Mouse (Mus musculus) c-Kit-negative CD71-positive TER-119-positive erythroid progenitor cells, embryonic 14.5 days (primary cell): ENCODE measurements around the gene Tbc1d2b.

Experiments
- DNase-seq: peaks from one replicate; pipeline ENCODE4 v3.0.0-alpha.2; 2013; ENCODE audit warnings: low read depth, low spot score

Gene Tbc1d2b

DNA sequence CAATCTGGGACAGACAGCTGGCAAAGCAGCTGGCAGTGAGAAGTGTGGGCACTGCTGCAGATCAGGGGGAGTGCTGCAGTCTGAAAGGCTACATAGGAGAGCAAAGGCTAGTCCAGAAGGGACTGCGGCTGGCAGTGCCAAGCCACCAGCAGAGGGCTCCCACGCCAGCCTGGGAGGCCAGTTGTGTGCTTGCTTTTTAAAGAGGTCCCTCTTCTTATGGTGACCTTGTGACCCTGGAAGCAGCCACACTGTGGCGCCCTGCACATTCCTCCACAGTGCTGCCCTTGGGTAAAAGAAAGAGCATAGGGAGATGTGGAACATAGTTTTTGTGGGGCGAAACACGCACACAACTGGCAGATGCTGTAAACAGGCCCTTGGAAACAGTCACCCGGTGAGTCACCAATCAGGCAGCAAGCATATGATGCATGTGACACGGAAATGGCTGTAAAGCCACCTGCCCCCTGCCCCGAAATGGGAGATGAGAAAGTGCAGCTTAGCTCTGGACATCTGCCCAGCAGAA, 66.1 kb downstream of the Tbc1d2b start:
- no peak for DNase-seq

DNA sequence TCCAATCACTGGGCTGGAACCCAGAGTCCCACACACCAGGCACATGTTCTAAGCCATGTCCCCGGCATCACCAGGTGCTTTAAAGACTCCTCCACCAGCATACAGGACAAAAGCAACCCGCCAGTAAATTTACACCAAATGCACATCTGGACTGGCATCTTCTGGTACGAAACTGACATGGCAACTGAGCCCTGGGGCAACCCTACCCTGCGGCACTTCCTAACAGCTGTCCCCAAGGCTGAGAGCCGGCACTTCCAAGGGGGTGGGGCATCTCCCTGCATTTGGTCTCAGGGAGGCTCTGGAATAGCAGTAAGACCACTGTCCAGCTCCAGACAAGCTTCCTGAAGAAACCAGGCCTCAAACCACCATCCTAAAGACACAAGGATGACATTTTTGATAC, 67.4 kb downstream of the Tbc1d2b start:
- DNase-seq: no peak

DNA sequence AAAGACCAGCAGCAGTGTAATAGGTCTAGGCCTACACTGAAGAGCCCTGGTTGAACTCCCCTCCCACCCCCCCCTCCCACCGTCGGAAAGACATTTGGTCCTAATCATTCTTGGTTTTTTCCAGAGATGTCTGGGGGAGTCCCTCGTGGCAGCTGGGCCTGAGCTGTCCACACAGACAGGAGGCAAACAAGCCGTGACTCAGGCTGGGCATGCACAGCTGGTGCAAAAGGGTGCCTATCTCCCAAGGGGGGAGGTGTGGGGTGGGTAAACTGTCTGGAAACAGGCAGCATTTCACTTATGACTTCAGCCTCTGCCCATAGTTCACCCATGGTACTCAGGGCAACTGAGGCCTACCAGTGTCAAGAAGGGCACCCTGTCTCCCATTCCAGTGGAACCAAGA, 69.1 kb downstream of the Tbc1d2b start:
- DNase-seq: no peak

DNA sequence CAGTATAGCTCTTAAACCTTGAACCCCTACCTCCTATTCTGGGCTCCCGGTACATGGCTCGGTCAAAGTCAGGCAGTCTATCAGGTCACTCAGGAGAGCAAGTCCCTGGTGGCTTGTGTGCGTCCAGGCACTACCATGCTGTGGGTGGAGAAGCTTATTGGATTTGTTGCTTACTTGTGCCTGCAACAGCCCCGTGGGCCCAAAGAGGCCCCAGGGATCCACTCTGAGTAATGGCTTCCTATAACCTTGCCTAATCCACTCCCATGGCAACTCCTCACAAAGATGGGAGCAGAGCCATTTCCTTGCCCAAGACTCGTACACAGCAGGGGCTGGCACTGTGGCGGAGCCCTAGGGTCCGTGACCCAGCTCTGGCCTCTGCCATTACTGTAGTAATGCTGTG, 69.5 kb downstream of the Tbc1d2b start:
- no peak for DNase-seq

DNA sequence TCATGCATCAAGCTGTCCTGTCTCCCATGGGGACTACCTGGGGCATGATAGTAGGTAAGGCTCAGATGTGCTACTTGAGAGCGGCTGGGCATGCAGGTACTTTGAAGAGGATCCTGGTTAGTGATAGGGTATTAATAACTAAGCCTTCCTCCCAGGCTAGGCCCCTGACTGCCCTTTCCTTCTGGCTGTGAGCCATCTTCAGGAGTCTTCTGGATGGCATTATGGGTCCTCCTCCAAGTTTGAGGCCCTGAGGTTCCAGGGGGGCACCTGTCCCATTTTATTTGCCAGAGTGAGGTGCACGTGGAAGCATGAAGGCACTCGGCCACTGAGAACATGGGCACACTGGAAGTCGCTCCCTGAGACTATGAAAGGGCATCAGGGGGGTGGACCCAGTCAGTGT, 70.1 kb downstream of the Tbc1d2b start:
- no peak for DNase-seq

DNA sequence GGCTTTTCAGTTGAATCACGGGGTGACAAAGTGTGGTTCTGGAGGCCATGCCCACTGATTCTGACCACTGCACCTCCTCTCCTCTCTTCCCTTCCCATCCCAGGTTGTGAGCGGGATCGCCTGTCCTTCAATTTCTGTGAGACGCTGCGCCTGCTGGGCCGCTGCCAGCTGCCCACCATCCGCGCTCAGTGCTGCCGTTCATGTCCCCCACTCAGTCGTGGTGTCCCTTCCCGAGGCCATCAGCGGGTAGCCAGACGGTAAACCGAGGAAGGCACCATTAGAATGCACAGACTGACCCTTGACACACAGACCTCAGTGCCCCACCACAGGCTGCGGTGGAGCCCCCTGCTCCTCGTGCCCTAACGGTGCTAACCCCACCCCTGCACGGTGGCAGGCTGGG, 71.0 kb downstream of the Tbc1d2b start:
- no peak for DNase-seq

DNA sequence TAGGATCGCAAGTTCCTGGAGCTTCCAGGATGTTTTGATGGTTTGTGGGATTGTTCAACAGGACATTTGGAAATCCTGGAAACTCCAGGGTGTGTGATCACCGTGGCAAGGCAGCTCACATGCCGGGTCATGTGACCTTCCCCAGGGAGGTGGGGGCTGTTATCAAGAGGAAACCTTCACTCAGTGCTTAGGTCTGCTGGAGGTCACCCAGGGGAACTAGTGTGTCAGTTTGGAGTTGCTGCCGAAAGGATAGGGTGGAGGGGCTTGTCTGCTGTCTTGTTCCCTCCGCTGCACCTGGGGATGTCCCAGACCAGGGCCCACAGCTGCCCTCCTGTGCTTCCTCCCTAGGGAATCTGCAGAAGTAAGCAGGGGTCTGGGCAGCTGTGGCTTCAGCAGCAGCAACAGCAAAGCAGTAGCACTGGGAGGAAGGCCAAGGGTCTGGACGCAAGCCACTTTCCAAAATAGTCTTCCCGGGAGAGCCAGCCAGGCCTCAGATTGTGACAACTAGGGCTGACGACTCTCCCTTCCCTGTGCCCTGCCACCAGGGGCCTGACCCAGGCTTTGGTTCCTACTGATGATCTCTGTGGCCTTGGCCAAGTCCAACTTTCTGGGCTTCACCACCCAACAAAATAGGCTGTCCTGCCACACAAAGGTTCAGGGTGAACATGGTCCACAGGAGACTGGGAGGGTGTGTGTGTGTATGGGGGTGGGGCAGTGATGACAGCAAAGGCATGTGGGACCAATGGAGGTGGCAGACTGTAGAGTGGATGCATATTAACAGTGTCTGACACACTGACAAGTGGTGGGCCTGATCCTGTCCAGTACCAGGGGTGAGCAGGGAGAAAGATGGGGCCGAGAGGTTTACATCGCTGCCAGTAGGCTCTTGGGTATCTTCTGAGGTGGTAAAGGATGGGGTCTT, 71.8 kb downstream of the Tbc1d2b start:
- no peak for DNase-seq

DNA sequence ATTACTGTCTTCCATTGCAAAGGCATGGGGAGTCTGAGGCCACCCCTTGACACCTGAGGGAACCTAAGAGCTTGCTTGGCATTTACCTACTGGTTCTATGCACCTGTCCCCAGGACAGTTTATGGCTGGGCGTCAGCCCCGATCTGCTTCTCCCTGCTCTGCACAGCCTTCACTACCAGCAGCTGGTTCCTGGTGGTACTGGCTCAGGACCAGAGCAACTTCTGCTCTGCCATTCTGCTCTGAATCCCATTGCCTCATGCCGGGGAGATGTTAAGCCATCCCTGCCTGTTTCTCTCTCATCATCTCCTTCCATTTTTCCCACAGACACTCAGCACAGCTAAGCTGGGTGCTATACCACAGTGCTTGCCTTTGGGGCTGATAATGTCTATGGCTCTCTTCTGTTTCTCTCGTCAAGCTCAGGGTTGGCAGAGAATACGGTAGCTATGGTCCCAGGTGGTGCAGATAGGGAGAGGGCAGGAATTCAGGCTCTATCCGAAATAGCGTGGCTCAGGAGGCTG, 72.7 kb downstream of the Tbc1d2b start:
- no peak for DNase-seq

DNA sequence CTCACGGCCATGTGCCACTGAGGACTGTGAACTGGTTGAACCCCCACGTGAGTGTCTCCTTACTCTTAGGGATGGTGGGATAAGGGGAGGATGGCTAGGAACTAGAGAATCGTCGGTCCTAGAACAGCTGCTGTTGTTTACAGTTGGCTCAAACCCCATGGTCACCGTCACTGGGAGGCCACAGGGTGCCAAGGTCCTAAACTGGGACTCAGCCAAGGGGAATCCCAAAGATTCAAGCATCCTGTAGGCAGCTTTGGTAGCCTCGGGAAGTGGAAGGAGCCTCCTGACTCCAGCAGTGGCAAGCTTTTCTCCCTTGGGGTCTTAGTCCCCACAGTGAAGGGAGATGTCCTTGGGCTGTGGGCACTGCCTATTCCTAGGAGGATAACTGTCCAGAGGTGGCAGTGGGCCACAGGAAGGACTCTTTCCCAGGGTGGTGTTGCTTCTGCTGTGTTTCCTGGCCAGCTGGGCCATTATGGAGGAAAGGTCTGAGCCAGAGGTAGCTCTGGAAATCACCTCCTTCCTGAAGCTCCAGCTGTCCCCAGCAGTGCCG, 73.4 kb downstream of the Tbc1d2b start:
- no peak for DNase-seq

DNA sequence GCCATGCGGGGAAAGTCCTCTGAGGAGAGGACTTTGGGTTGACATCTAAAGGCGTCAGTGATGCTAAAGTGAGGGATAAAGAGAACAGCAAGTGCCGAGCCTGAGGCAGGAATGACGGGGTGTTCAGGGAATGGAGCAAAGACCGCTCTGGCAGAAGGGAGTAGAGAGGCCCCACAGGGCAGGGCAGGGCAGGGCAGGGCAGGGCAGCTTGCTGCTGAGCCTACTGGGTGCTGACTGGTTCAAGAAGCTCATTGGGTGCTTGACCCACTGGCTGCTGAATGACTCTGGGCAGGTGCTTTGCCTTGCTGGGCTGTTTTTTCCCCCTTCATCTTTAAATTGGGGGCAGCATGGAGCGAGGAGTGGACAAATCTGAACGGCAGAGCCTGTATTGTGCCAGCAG, 74.3 kb downstream of the Tbc1d2b start:
- no peak for DNase-seq

DNA sequence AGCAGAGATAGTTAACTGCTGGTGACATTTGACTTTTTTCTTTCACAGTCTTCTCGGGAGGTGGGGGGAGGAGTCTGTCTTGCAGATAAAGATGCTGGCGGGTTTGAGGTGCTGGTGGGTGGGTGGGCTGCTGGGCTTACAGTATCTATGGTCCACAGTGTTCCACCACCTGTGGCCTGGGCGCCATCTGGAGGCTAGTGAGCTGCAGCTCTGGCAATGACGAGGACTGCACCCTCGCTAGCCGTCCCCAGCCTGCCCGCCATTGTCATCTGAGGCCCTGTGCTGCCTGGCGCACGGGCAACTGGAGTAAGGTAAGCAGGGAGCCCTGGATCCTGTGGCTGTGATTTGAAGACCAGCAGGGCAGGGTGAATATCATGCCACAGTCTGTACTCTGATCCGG, 75.6 kb downstream of the Tbc1d2b start:
- no peak for DNase-seq

DNA sequence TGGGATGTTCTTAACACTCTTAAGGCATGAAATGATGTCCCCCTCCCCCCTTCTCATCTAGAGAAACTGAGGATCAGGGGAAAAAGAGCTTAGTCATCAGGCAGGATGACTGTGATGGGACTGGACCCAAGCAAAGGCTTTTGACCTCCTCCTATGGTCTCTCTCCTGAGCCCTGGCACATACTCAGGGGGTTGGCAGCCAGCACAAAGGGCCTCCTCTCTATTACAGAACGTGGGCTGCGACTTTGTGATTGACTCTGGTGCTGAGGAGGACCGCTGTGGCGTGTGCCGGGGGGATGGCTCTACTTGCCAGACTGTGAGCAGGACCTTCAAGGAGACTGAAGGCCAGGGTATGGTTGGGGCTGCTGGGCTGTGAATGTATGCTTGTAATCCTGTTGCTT, 81.2 kb downstream of the Tbc1d2b start:
- DNase-seq: no peak

DNA sequence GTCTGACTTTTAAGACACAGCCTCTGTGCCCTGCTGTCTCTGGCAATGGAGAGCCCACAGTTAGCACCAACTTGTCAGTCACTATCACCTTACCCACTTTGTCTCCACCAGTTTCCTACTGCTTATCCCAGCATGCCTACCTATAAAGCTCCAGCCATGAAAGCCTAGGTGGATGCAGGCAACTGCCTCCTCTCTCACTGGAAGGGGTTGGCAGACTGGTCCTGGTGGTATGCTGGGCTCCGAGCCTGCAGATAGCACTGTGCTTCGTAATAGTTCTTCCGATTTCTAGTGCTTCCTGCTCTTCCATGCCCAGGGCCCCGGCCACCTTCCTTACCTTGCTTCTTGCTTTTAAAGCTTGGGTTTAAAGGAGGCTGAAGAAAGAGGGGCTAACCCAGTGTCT, 81.7 kb downstream of the Tbc1d2b start:
- DNase-seq: no peak

DNA sequence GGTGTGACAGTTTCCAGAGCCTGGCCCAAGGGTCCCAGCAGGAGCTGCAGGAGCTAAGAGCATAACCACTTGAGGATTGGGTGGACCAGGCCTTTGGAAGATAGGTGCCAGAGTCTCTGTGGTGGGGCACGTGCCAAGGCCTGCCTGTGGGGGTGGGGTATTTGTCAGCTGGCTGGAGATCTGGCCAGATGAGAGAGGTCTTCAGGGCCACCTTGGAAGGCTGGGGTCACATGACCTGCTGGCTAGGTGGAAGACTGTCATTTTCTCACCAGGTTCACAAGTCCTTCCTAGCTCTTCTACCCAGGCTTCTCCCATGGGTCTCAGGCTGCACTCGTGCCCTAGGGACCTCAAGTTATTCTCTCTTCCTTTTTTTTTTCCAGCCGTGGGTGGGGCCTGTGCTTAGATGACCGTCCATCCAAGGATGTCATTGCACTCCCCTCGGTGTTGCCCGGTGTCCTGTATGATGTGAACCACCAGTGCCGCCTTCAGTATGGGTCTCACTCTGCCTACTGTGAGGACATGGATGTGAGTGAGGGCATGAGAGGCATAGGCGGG, 85.2 kb downstream of the Tbc1d2b start:
- DNase-seq: no peak

DNA sequence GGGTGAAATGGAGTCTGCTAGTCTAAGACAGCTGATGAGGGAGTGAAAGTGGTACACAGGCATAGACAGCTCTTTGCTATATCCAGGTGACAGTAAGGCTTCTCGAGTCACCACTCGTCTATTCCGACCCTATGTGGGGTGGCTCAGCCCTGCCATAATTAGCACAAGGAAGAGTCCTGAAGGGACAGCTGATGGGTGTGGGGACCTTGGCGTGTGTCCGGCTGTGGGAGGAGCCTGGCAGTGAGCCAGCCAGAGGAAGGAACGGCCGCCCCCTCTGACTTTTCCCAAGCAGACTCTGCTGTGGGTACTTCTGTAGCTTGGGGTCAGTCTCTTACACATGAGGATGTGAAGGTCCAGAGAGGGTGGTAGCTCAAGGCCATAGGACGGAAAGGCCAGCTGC, 86.5 kb downstream of the Tbc1d2b start:
- no peak for DNase-seq

DNA sequence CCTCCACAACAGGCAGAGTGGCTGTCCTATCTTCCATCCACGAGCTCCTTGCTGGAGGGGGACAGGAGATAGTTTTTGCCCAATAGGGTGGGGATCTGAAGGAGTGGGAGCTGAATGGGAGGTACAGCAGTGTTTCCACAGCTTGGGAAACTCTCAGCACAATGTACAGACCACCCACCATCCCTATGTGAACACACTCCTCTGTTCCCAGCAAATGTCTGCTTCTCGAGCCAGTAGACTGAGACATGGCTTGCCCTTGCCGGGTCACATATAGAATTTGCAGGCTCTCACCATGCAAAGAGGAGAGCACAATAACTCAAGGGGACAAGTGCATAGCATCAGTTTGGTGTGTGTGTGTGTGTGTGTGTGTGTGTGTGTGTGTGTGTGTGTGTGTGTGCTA, 87.1 kb downstream of the Tbc1d2b start:
- no peak for DNase-seq

DNA sequence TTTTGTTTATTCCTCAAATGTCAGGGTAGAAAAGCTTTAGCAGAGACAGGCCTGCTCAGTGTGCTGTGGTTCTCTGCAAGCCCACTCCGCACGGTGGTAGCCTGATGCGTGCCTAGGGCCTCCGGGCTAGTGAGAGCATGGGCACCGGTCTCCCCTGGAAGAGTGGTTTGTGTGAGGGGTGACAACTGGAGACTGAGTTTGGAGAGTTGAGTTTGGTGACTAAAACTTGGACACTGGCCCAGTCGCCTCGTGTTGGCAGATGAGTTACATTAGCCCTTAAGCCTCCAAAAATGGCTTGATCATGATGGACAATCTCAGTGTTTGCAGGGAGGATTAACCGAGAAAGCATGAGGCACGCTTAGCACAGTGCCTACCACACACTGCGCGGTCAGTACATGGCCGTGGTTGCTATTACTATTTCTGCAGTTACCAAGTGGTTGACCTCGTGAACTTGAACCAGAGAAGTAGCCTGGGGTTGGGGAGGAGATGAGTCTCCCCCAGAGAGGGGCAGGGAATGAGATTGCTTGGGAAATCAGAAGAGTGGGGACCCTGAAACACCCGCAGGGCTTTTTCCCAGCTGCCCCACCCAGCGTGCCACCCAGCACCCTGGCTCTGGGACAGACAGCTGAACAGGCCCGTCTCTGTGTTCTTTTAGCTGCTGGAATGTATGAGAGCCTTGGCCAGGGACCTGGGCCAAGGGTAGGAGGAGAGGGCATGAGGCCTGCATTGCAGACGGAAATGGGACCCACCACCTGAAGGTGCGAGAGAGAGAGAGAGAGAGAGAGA, 87.8 kb downstream of the Tbc1d2b start:
- DNase-seq: no peak

DNA sequence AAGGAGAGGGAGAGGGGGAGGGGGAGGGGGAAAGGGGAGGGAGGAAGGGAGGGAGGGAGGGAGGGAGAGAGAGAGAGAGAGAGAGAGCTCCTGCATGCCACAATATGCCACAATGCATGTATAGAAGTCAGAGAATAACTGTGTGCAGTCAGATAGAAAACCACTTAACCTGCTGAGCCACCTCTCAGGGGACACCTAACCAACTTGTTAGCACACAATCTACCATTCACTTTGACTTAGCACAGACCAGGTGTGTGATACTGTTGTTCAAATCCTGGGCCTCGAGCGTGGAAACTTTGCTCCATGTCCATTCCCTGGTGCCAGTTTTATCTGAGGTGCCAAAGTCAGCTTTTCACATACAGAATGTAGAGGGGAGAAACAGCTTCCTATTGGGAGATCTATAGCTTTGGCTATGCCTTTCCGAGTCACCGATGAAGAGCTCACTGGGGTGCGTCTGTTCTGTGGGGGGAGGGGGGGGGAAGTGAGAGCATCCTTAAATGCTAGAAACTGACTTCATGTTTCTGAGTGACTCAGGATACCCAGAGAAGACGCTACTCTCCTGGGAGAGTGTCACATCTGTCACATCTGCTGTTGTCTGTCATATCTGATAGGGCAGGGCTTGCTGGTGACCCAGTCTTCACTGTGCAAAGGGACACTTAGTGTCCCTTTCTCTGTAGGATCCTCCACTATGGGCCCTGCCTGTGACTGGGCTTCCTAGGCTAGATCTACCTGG, 88.8 kb downstream of the Tbc1d2b start:
- no peak for DNase-seq

DNA sequence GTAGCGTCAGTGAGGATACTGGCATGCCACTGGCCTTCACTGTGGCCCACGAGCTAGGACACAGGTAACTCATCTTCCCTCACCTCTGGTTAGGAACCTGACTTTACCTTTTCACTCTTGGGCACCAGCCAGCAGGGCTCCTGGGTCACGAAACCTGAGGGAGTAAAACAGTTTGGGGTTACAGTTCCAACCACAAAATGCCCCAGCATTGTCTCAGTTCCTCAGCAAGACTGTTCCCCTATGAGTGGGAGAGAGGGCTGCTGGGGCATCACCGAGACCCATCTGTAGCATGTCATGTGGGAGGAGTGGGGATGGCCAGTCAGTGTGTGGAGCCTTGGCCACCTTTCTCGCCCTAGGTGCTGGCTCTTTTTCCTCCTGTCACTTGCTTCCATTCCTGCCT, 91.2 kb downstream of the Tbc1d2b start:
- no peak for DNase-seq

DNA sequence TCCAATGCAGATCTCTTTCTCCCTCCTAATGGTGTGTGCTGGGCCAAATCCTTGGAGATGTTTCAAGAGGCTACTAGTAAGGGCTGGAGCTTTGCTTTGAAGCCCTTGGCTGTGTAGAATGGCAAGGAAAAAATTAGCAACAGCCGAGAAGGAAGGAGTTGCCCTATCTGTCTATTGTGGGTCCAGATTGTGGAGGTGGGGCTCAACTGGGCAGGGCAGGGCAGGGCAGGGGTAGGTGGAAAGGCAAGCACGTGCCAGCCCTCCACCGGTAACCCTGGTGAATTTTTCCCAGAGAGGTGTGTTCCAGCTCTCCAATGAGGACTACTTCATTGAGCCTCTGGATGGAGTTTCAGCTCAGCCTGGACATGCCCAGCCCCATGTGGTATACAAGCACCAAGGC, 97.3 kb downstream of the Tbc1d2b start:
- DNase-seq: no peak
